Mouse (Mus musculus): ENCODE measurements around the gene Hbb-bt. TPM values are rescaled to one million over a fixed set of nuclear protein-coding genes. Genes with fewer than 3 reads are reported as not detected.

Hbb-bt gene
- total and polyA plus RNA-seq, 3 experiments: 118 to 120 TPM; not detected in 1

DNA sequence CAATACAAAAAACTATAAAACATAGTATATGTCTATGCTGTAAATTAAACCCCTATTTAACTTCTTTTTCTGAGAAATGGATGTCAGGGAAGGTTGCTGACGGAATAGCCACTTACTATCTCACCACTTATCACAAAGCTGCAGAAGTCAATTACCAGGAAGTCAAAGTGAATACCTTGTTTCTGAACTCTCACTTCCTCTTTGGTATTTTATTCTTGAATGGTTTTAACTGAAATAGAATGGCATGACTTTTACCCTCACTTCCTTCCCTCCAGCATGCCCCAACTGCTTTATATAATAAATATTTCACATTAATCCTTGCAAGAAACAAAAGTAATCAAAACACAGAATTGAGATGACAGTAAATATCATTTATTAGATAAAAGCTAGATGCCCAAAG, 1.6 kb downstream of the Hbb-bt start (continued):
- TF ChIP-seq MEF2A (IDR thresholded peaks at IDR 0.05; ENCODE audit: extremely low read depth, insufficient replicate concordance, low read depth, low read length, poor library complexity, severe bottlenecking) (no peak), UBTF (IDR thresholded peaks at IDR 0.05; ENCODE audit: borderline replicate concordance, insufficient read depth, low read depth, low read length) (no peak), EP300 (IDR thresholded peaks at IDR 0.05; ENCODE audit: low read depth in 1 of 2, low read length in 2 of 2) (peak; percentile 94 to 95)

DNA sequence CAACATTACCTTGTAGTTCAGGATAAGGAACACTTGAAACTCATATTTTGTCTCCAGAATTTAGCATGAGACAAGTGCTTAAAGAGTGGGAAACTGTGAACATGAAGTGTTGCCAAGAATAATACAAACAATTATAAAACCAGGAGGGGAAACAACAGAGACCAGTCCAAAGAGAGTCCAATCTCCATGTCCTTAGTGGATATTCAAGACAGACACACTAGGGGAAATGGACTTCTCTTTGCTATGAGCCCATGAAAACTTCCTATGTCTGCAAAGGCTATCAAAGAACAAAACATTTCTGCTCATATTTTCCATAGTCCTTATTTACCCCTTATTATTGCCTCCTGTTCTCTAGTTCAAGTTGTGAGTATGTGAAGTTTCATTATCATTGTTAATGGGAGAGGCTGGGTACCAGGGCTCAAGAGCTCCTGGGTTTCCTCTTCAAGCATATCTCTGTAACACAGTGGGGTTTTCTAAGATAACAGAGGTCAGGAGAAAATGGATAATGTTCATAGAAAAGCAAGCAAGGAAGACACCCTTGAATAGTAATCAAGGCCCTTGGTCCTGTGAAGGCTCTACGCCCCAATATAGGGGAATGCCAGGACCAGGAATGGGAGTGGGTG, 2.5 kb downstream of the Hbb-bt start:
- peak; percentile 79 for DNase-seq (ENCODE audit: low read depth, low spot score)
- Histone ChIP-seq H3K4me1 (ENCODE audit: control insufficient read depth in 1 of 2, insufficient read depth in 2 of 2, low read length in 2 of 2) (peaks cover 23 to 26% of the 10 kb centered on the region in 2 experiments), H3K79me2 (ENCODE audit: control insufficient read depth, insufficient read depth, low read length, poor library complexity) (no peaks in the 10 kb centered on the region), H3K27ac (ENCODE audit: control insufficient read depth, low read depth, low read length) (peak overlapping the region; percentile 89), H3K9me3 (replicated peaks; ENCODE audit: insufficient read depth, low read length) (no peaks in the 10 kb centered on the region), H3K27me3 (ENCODE audit: control insufficient read depth in 1 of 2, insufficient read depth in 2 of 2, low read length in 2 of 2) (no peaks in the 10 kb centered on the region), H3K4me3 (ENCODE audit: control insufficient read depth in 1 of 2, insufficient read depth in 1 of 2, low read depth in 2 of 2, low read length in 2 of 2) (peak overlapping the region in 1 of 2 experiments; percentile 21; a peak in 2 of 4 replicates), H3K9ac (ENCODE audit: control insufficient read depth, low read depth, low read length, poor library complexity, severe bottlenecking) (peak overlapping the region; percentile 16), H3K36me3 (ENCODE audit: control insufficient read depth in 1 of 2, insufficient read depth in 2 of 2, low read length in 2 of 2) (peaks cover 0 to 31% of the 10 kb centered on the region in 2 experiments; a peak in 2 of 4 replicates)
- no peak for TF ChIP-seq ELF1 (IDR thresholded peaks at IDR 0.05; ENCODE audit: low read depth, low read length)
- peak; percentile 69; the same call in 1 of the 2 replicates for TF ChIP-seq MAFK (IDR thresholded peaks at IDR 0.05; ENCODE audit: borderline replicate concordance, low read depth, low read length)
- TF ChIP-seq KAT2A (conservative IDR thresholded peaks at IDR 0.05; ENCODE audit: low read depth, low read length): no peak
- TF ChIP-seq SIN3A (IDR thresholded peaks at IDR 0.05; ENCODE audit: low read length): peak; percentile 72; the same call in 1 of the 2 replicates
- TF ChIP-seq HCFC1 (IDR thresholded peaks at IDR 0.05; ENCODE audit: low read depth, low read length): 0 out of 2 replicates have a peak, but pooled peaks have one; percentile 26
- TF ChIP-seq ZMIZ1 (IDR thresholded peaks at IDR 0.05; ENCODE audit: low read depth, low read length): no peak
- TF ChIP-seq POLR2AphosphoS5 (IDR thresholded peaks at IDR 0.05; ENCODE audit: borderline replicate concordance, low read depth, low read length): no peak
- no peak for TF ChIP-seq RAD21 (IDR thresholded peaks at IDR 0.05; ENCODE audit: low read depth, low read length)
- TF ChIP-seq JUND (IDR thresholded peaks at IDR 0.05; ENCODE audit: low read depth, low read length): no peak
- no peak for TF ChIP-seq TBP (IDR thresholded peaks at IDR 0.05; ENCODE audit: low read depth, low read length)
- TF ChIP-seq POLR2AphosphoS2 (IDR thresholded peaks at IDR 0.05; ENCODE audit: low read length): no peak
- peak; percentile 56; the same call in 1 of the 2 replicates for TF ChIP-seq MYB (IDR thresholded peaks at IDR 0.05; ENCODE audit: low read depth, low read length)
- no peak for TF ChIP-seq NELFE (IDR thresholded peaks at IDR 0.05; ENCODE audit: low read depth, low read length)
- TF ChIP-seq MXI1 (IDR thresholded peaks at IDR 0.05; ENCODE audit: low read depth, low read length): 0 out of 2 replicates have a peak, but pooled peaks have one; percentile 27
- peak; percentile 40; the same call in 1 of the 2 replicates for TF ChIP-seq MEF2A (IDR thresholded peaks at IDR 0.05; ENCODE audit: extremely low read depth, insufficient replicate concordance, low read depth, low read length, poor library complexity, severe bottlenecking)
- no peak for TF ChIP-seq MAX (IDR thresholded peaks at IDR 0.05; ENCODE audit: low read length)
- no peak; the same call in 1 of the 2 replicates for TF ChIP-seq CHD1 (IDR thresholded peaks at IDR 0.05; ENCODE audit: low read depth, low read length)
- TF ChIP-seq BHLHE40 (IDR thresholded peaks at IDR 0.05; ENCODE audit: borderline replicate concordance, low read depth, low read length): 0 out of 2 replicates have a peak, but pooled peaks have one; percentile 25
- TF ChIP-seq UBTF (IDR thresholded peaks at IDR 0.05; ENCODE audit: borderline replicate concordance, insufficient read depth, low read depth, low read length): no peak
- TF ChIP-seq ZNF384 (IDR thresholded peaks at IDR 0.05; ENCODE audit: low read depth, low read length): peak; percentile 39; the same call in 1 of the 2 replicates
- no peak for TF ChIP-seq GABPA (IDR thresholded peaks at IDR 0.05; ENCODE audit: low read depth, low read length)
- TF ChIP-seq NRF1 (IDR thresholded peaks at IDR 0.05; ENCODE audit: insufficient read depth, low read depth, low read length, poor library complexity, severe bottlenecking): no peak
- TF ChIP-seq CTCF (IDR thresholded peaks at IDR 0.05 in 2 of 3, conservative IDR thresholded peaks at IDR 0.05 in 1 of 3; ENCODE audit: control insufficient read depth in 1 of 3, insufficient read depth in 1 of 3, low read depth in 2 of 3, low read length in 3 of 3, poor library complexity in 1 of 3, severe bottlenecking in 1 of 3): no peak
- no peak for TF ChIP-seq MYC (IDR thresholded peaks at IDR 0.05; ENCODE audit: low read depth, low read length)
- peak; percentile 96 for TF ChIP-seq TCF12 (IDR thresholded peaks at IDR 0.05; ENCODE audit: low read depth, low read length)
- TF ChIP-seq CHD2 (IDR thresholded peaks at IDR 0.05; ENCODE audit: low read length): no peak; the same call in 1 of the 2 replicates
- no peak for TF ChIP-seq USF1 (IDR thresholded peaks at IDR 0.05; ENCODE audit: low read depth, low read length)
- TF ChIP-seq RCOR1 (IDR thresholded peaks at IDR 0.05; ENCODE audit: low read depth, low read length): peak; percentile 81
- TF ChIP-seq SMC3 (IDR thresholded peaks at IDR 0.05; ENCODE audit: low read depth, low read length): no peak
- no peak for TF ChIP-seq ZKSCAN1 (IDR thresholded peaks at IDR 0.05; ENCODE audit: low read depth, low read length)
- TF ChIP-seq EP300 (IDR thresholded peaks at IDR 0.05; ENCODE audit: low read depth in 1 of 2, low read length in 2 of 2): peak; percentile 94 to 97
- peak; percentile 87 for TF ChIP-seq ETS1 (IDR thresholded peaks at IDR 0.05; ENCODE audit: low read depth, low read length)
- no peak for TF ChIP-seq POLR2A (IDR thresholded peaks at IDR 0.05; ENCODE audit: control insufficient read depth in 1 of 2, insufficient read depth in 1 of 2, low read depth in 1 of 2, low read length in 2 of 2, poor library complexity in 1 of 2)
